Mouse (Mus musculus): ENCODE results near the gene Gm9821. TPM values are rescaled to one million over a fixed set of nuclear protein-coding genes. Genes with fewer than 3 reads are reported as not detected.

The Gm9821 gene
- polyA plus RNA-seq, 1 experiment from 2014 or later: 0.52 TPM

- Histone ChIP-seq H3K9me3 (peaks cover 2% of the 10 kb centered on the region; the same call in 1 of the 2 replicates), H3K27me3 (ENCODE audit: poor library complexity, severe bottlenecking) (peaks cover 24% of the 10 kb centered on the region), H3K4me3 (no peak overlapping the region), H3K36me3 (replicated peaks) (no peaks in the 10 kb centered on the region), H3K4me1 (peaks cover 41% of the 10 kb centered on the region), H3K27ac (no peak overlapping the region)
- DNase-seq (ENCODE audit: extremely low spot score, low spot score): peak; percentile 85
- 1% methylated on average over 3 of the region's 3 CpGs for WGBS
Measured at GRCm38 (mm10) chr2:91987542-91987941, 42.0 kb downstream of the Gm9821 start.

DNA sequence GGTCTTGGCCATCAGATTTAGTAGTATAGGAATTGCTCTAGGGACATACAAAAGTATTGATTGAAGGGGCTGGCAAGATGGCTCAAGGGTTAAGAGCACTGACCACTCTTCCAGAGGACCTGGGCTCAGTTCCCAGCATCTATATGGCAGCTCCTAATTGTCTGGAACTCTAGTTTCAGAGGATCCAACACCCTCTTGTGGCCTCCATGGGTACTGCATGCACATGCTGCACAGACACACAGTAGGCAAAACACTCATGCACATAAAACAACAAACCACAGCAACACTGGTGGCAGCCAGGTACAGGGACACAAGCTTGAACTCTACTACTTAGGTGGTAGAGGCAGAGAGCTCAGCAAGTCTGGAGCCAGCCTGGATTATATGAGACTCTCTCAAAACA is 44.2 kb downstream of the Gm9821 start:
- no peak overlapping the region for H3K4me3 ChIP-seq
- H3K27ac ChIP-seq: no peak overlapping the region
- no peaks in the 10 kb centered on the region for H3K36me3 ChIP-seq (replicated peaks)
- H3K27me3 ChIP-seq (ENCODE audit: poor library complexity, severe bottlenecking): peaks cover 18% of the 10 kb centered on the region
- DNase-seq (ENCODE audit: extremely low spot score, low spot score): no peak
- peaks cover 2% of the 10 kb centered on the region; the same call in 1 of the 2 replicates for H3K9me3 ChIP-seq
- H3K4me1 ChIP-seq: peaks cover 35% of the 10 kb centered on the region

DNA sequence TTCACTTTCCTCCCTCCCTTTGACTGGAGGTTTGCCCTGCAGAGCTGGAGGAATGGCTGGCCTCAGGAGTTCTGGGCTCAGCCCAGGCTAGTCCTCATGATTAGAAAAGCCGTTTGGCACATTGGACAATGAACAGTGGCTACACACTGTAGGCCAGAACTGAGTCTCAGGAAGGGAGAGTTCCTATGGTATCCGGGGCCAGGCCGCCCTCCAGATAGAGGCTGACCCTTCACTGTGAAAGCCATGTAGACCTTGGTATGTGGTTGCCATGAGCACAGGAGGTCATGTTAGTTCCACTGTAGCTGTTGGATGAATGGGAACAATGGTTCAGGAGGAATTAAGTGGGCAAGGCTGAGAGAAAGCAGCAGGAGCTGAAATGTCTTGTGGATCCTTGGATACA is 47.9 kb downstream of the Gm9821 start:
- whole genome bisulfite sequencing: 74% methylated on average over 3 of the region's 3 CpGs
- peaks cover 2% of the 10 kb centered on the region; the same call in 1 of the 2 replicates for H3K9me3 ChIP-seq
- H3K4me3 ChIP-seq: no peak overlapping the region
- H3K4me1 ChIP-seq: peaks cover 15% of the 10 kb centered on the region
- H3K27me3 ChIP-seq (ENCODE audit: poor library complexity, severe bottlenecking): peaks cover 15% of the 10 kb centered on the region; the same call in 1 of the 2 replicates
- no peak for DNase-seq (ENCODE audit: extremely low spot score, low spot score)
- peak overlapping the region; percentile 20; the same call in 1 of the 2 replicates for H3K27ac ChIP-seq
- H3K36me3 ChIP-seq (replicated peaks): no peaks in the 10 kb centered on the region

- H3K4me3 ChIP-seq: no peak overlapping the region
- H3K36me3 ChIP-seq (replicated peaks): no peaks in the 10 kb centered on the region
- 88% methylated on average over 5 of the region's 5 CpGs for WGBS
- peaks cover 15% of the 10 kb centered on the region; the same call in 1 of the 2 replicates for H3K27me3 ChIP-seq (ENCODE audit: poor library complexity, severe bottlenecking)
- DNase-seq (ENCODE audit: extremely low spot score, low spot score): no peak
- no peak overlapping the region for H3K27ac ChIP-seq
- peaks cover 15% of the 10 kb centered on the region for H3K4me1 ChIP-seq
- no peaks in the 10 kb centered on the region for H3K9me3 ChIP-seq
Measured at GRCm38 (mm10) chr2:91996006-91996405, 50.5 kb downstream of the Gm9821 start.

Small RNA genes within 50 kb of the gene (microRNA-seq; reads per million reads assigned to microRNA genes)
- not detected for gene Mir6999

Other genes starting within 250 kb of the Gm9821 start
- gene Atg13, start 235.1 kb upstream of the Gm9821 start, polyA plus RNA-seq (2016; fragmentation: Nextera tagmentation; extraction: Ambion mirVana): 20.6 and 21.6 TPM in 2 replicates
- 22.9 and 23.2 TPM in 2 replicates for gene Harbi1, start 234.9 kb upstream of the Gm9821 start, polyA plus RNA-seq (2016; fragmentation: Nextera tagmentation; extraction: Ambion mirVana)
- gene Ambra1, start 215.6 kb upstream of the Gm9821 start, polyA plus RNA-seq (2016; fragmentation: Nextera tagmentation; extraction: Ambion mirVana): 21.5 and 23.2 TPM in 2 replicates
- 0.12 and 0.77 TPM in 2 replicates for gene Chrm4, start 18.5 kb upstream of the Gm9821 start, polyA plus RNA-seq (2016; fragmentation: Nextera tagmentation; extraction: Ambion mirVana)
- gene Mdk, start 13.4 kb upstream of the Gm9821 start, polyA plus RNA-seq (2016; fragmentation: Nextera tagmentation; extraction: Ambion mirVana): 1,773 and 1,865 TPM in 2 replicates
- gene Dgkz, start 30.2 kb downstream of the Gm9821 start, polyA plus RNA-seq (2016; fragmentation: Nextera tagmentation; extraction: Ambion mirVana): 35.1 and 39.1 TPM in 2 replicates
- 0.73 and 0.86 TPM in 2 replicates for gene Creb3l1, start 78.8 kb downstream of the Gm9821 start, polyA plus RNA-seq (2016; fragmentation: Nextera tagmentation; extraction: Ambion mirVana)
- 38.3 and 42.7 TPM in 2 replicates for gene Phf21a, start 147.4 kb downstream of the Gm9821 start, polyA plus RNA-seq (2016; fragmentation: Nextera tagmentation; extraction: Ambion mirVana)

Data from forebrain, embryonic 10.5 days (tissue).